Mouse (Mus musculus): ENCODE data around the gene Acox2. TPM values are rescaled to one million over a fixed set of nuclear protein-coding genes. Genes with fewer than 3 reads are reported as not detected.

Gene Acox2
- polyA plus RNA-seq, 1 experiment from 2014 or later, result not detected

GRCm38 (mm10) chr14:8207105-8207504 is 52.0 kb downstream of the Acox2 start:
- H3K9me3 ChIP-seq, result no peaks in the 10 kb centered on the region
- ATAC-seq (replicated peaks), result peak; percentile 51; the same call in 1 of the 2 replicates
- peak overlapping the region; percentile 17 for H3K27ac ChIP-seq (replicated peaks)
- H3K27me3 ChIP-seq, result no peaks in the 10 kb centered on the region
- 15% methylated on average over 5 of the region's 5 CpGs for WGBS
- H3K4me3 ChIP-seq, result no peak overlapping the region
- H3K4me2 ChIP-seq (replicated peaks), result no peak overlapping the region
- no peak overlapping the region for H3K9ac ChIP-seq (replicated peaks)
- H3K4me1 ChIP-seq, result peaks cover 16% of the 10 kb centered on the region
- no peaks in the 10 kb centered on the region for H3K36me3 ChIP-seq

GRCm38 (mm10) chr14:8206179-8206910 is 52.8 kb downstream of the Acox2 start:
- no peak overlapping the region for H3K4me2 ChIP-seq (replicated peaks)
- 51% methylated on average over 9 of the region's 9 CpGs for WGBS
- no peak overlapping the region for H3K27ac ChIP-seq (replicated peaks)
- H3K9ac ChIP-seq (replicated peaks), result no peak overlapping the region
- no peaks in the 10 kb centered on the region for H3K9me3 ChIP-seq
- no peaks in the 10 kb centered on the region for H3K36me3 ChIP-seq
- no peak overlapping the region for H3K4me3 ChIP-seq
- H3K27me3 ChIP-seq, result no peaks in the 10 kb centered on the region
- ATAC-seq (replicated peaks), result no peak
- H3K4me1 ChIP-seq, result peaks cover 16% of the 10 kb centered on the region

GRCm38 (mm10) chr14:8201715-8202114 is 57.4 kb downstream of the Acox2 start:
- Histone ChIP-seq H3K4me1 (peaks cover 11% of the 10 kb centered on the region), H3K27ac (replicated peaks) (no peak overlapping the region), H3K27me3 (no peaks in the 10 kb centered on the region), H3K9me3 (no peaks in the 10 kb centered on the region), H3K9ac (replicated peaks) (no peak overlapping the region), H3K36me3 (no peaks in the 10 kb centered on the region), H3K4me3 (no peak overlapping the region), H3K4me2 (replicated peaks) (no peak overlapping the region)
- 80% methylated on average over 3 of the region's 3 CpGs for WGBS
- ATAC-seq (replicated peaks), result no peak

- H3K36me3 ChIP-seq, result no peaks in the 10 kb centered on the region
- 45% methylated on average over 5 of the region's 5 CpGs for whole genome bisulfite sequencing
- peak; percentile 63; the same call in 1 of the 2 replicates for ATAC-seq (replicated peaks)
- no peak overlapping the region for H3K9ac ChIP-seq (replicated peaks)
- H3K4me2 ChIP-seq (replicated peaks), result no peak overlapping the region
- no peaks in the 10 kb centered on the region for H3K27me3 ChIP-seq
- H3K4me3 ChIP-seq, result no peak overlapping the region
- H3K9me3 ChIP-seq, result no peaks in the 10 kb centered on the region
- peaks cover 11% of the 10 kb centered on the region for H3K4me1 ChIP-seq
- H3K27ac ChIP-seq (replicated peaks), result no peak overlapping the region
Measured at GRCm38 (mm10) chr14:8200769-8201168, 58.4 kb downstream of the Acox2 start.

- ATAC-seq (replicated peaks), result no peak
- Histone ChIP-seq H3K4me3 (no peak overlapping the region), H3K27ac (replicated peaks) (no peak overlapping the region), H3K4me2 (replicated peaks) (no peak overlapping the region), H3K9ac (replicated peaks) (no peak overlapping the region), H3K9me3 (no peaks in the 10 kb centered on the region), H3K27me3 (no peaks in the 10 kb centered on the region), H3K36me3 (no peaks in the 10 kb centered on the region), H3K4me1 (no peaks in the 10 kb centered on the region)
- WGBS, result 88% methylated on average over 6 of the region's 6 CpGs
Measured at GRCm38 (mm10) chr14:8192727-8193126, 66.4 kb downstream of the Acox2 start.

- WGBS, result 84% methylated on average over 12 of the region's 12 CpGs
- no peaks in the 10 kb centered on the region for H3K36me3 ChIP-seq
- H3K9me3 ChIP-seq, result no peaks in the 10 kb centered on the region
- no peak overlapping the region for H3K9ac ChIP-seq (replicated peaks)
- no peaks in the 10 kb centered on the region for H3K27me3 ChIP-seq
- H3K4me1 ChIP-seq, result peaks cover 4% of the 10 kb centered on the region; the same call in 1 of the 2 replicates
- H3K27ac ChIP-seq (replicated peaks), result no peak overlapping the region
- H3K4me2 ChIP-seq (replicated peaks), result no peak overlapping the region
- ATAC-seq (replicated peaks), result no peak
- no peak overlapping the region for H3K4me3 ChIP-seq
Measured at GRCm38 (mm10) chr14:8191331-8191965, 67.7 kb downstream of the Acox2 start.

GRCm38 (mm10) chr14:8190556-8190955 is 68.6 kb downstream of the Acox2 start:
- H3K27me3 ChIP-seq, result no peaks in the 10 kb centered on the region
- H3K9ac ChIP-seq (replicated peaks), result no peak overlapping the region
- peaks cover 5% of the 10 kb centered on the region; the same call in 1 of the 2 replicates for H3K4me1 ChIP-seq
- no peak overlapping the region for H3K4me2 ChIP-seq (replicated peaks)
- H3K4me3 ChIP-seq, result no peak overlapping the region
- ATAC-seq (replicated peaks), result no peak
- 88% methylated on average over 3 of the region's 3 CpGs for WGBS
- H3K27ac ChIP-seq (replicated peaks), result no peak overlapping the region
- H3K36me3 ChIP-seq, result no peaks in the 10 kb centered on the region
- no peaks in the 10 kb centered on the region for H3K9me3 ChIP-seq

GRCm38 (mm10) chr14:8186278-8187045 is 72.7 kb downstream of the Acox2 start:
- ATAC-seq (replicated peaks), result no peak
- 77% methylated on average over 6 of the region's 6 CpGs for WGBS
- H3K27me3 ChIP-seq, result no peaks in the 10 kb centered on the region
- no peak overlapping the region for H3K27ac ChIP-seq (replicated peaks)
- H3K36me3 ChIP-seq, result no peaks in the 10 kb centered on the region
- no peaks in the 10 kb centered on the region for H3K9me3 ChIP-seq
- H3K4me3 ChIP-seq, result no peak overlapping the region
- no peak overlapping the region for H3K9ac ChIP-seq (replicated peaks)
- H3K4me2 ChIP-seq (replicated peaks), result no peak overlapping the region
- H3K4me1 ChIP-seq, result peaks cover 5% of the 10 kb centered on the region; the same call in 1 of the 2 replicates

GRCm38 (mm10) chr14:8183330-8183729 is 75.8 kb downstream of the Acox2 start:
- H3K9me3 ChIP-seq, result no peaks in the 10 kb centered on the region
- no peak overlapping the region for H3K4me2 ChIP-seq (replicated peaks)
- no peak overlapping the region for H3K27ac ChIP-seq (replicated peaks)
- WGBS, result 59% methylated on average over 3 of the region's 3 CpGs
- no peak overlapping the region for H3K4me3 ChIP-seq
- no peaks in the 10 kb centered on the region for H3K36me3 ChIP-seq
- no peaks in the 10 kb centered on the region for H3K27me3 ChIP-seq
- H3K4me1 ChIP-seq, result peaks cover 5% of the 10 kb centered on the region; the same call in 1 of the 2 replicates
- H3K9ac ChIP-seq (replicated peaks), result no peak overlapping the region
- ATAC-seq (replicated peaks), result no peak

GRCm38 (mm10) chr14:8180371-8181035 is 78.7 kb downstream of the Acox2 start:
- no peak overlapping the region for H3K4me2 ChIP-seq (replicated peaks)
- H3K9ac ChIP-seq (replicated peaks), result no peak overlapping the region
- no peaks in the 10 kb centered on the region for H3K9me3 ChIP-seq
- 77% methylated on average over 4 of the region's 4 CpGs for WGBS
- no peaks in the 10 kb centered on the region for H3K27me3 ChIP-seq
- no peak overlapping the region for H3K4me3 ChIP-seq
- no peaks in the 10 kb centered on the region for H3K36me3 ChIP-seq
- ATAC-seq (replicated peaks), result no peak
- H3K27ac ChIP-seq (replicated peaks), result no peak overlapping the region
- no peaks in the 10 kb centered on the region for H3K4me1 ChIP-seq

- WGBS, result 50% methylated on average over 5 of the region's 5 CpGs
- Histone ChIP-seq H3K4me3 (no peak overlapping the region), H3K9me3 (no peaks in the 10 kb centered on the region), H3K27me3 (no peaks in the 10 kb centered on the region), H3K36me3 (no peaks in the 10 kb centered on the region), H3K4me1 (peaks cover 13% of the 10 kb centered on the region), H3K27ac (replicated peaks) (no peak overlapping the region), H3K4me2 (replicated peaks) (no peak overlapping the region), H3K9ac (replicated peaks) (no peak overlapping the region)
- no peak for ATAC-seq (replicated peaks)
Measured at GRCm38 (mm10) chr14:8176251-8176650, 82.9 kb downstream of the Acox2 start.

All from forebrain, embryonic 15.5 days (tissue).